In genomic region chr2:167772834-167773233, GRCm38 (mm10) we compare ENCODE assay signal across 20 mouse cellular contexts.
DNase-seq lines count a peak whose midpoint lies in the region; ATAC-seq and TF ChIP-seq lines count a peak whose summit lies in the region.
"Had no signal": no experiment of that assay in that cellular context is flagged by ENCODE, and none has a peak within 500 bp of the region (broad histone marks: within the 10 kb centered on the region; RNA-seq: fewer than 3 reads in every experiment).

No protein-coding gene starts in this region.

- TF ChIP-seq CTCF in gastrocnemius, adult 2 months (IDR thresholded peaks at IDR 0.05): no peak

- DNase-seq in gastrocnemius, adult 2 months: no peak
- no peak for DNase-seq in gastrocnemius, adult 18-20 months (ENCODE audit: low spot score)
- peak; percentile 49 for DNase-seq in 416B (ENCODE audit: low read depth)
- DNase-seq in monocyte, adult 2 months (ENCODE audit: low read depth in 1 of 2, low spot score in 2 of 2): peak; percentile 50 to 65
- no peak for DNase-seq in cerebellum, postnatal 10 days
- DNase-seq in heart, postnatal 25 days (ENCODE audit: low spot score): no peak
- no peak for DNase-seq in MN1 (ENCODE audit: low spot score)
- DNase-seq: adrenal gland, postnatal 14 days; cerebellum, adult 11 months; cerebellum, adult 8-10 months; cerebellum, postnatal 25 days; gastrocnemius, postnatal 25 days; heart, adult 11 months; heart, postnatal 10 days had no signal

- intact Hi-C loops in gastrocnemius, adult 2 months (cut with DNase I): no loop called here
- intact Hi-C loops in heart, postnatal 25 days (cut with DNase I): no loop called here

- ATAC-seq in granulocyte monocyte progenitor cell, adult 5-6 weeks (replicated peaks; ENCODE audit: poor library complexity, severe bottlenecking): 0 out of 2 replicates have a peak, but pooled peaks have one; percentile 2
- ATAC-seq: activated CD4-positive, CD25-positive, alpha-beta regulatory T cell, adult 4 months; forebrain, embryonic 15.5 days; Patski had no signal

- H3K27ac ChIP-seq in gastrocnemius, adult 2 months: peak overlapping the region; percentile 79
- H3K27ac ChIP-seq: embryonic facial prominence, embryonic 12.5 days; forebrain, embryonic 15.5 days; hindbrain, embryonic 14.5 days had no signal

- no peak overlapping the region for H3K4me3 ChIP-seq in gastrocnemius, adult 2 months
- H3K4me3 ChIP-seq: embryonic facial prominence, embryonic 12.5 days; forebrain, embryonic 15.5 days had no signal

Comparison
In these comparisons a context has a peak if more than half of its experiments do, and no peak if none do; other contexts are left out.
1. DNase-seq: peak in 416B (single experiment) and monocyte, adult 2 months (2 of 2); none in gastrocnemius, adult 2 months (single experiment), gastrocnemius, adult 18-20 months (single experiment), cerebellum, postnatal 10 days (0 of 2), heart, postnatal 25 days (single experiment) and MN1 (single experiment).